Mouse (Mus musculus) olfactory bulb, adult 2 months (tissue): ENCODE results near the gene Jun.

Experiments
- CTCF ChIP-seq: fragments of 200-500 bp; IDR thresholded peaks from 2 replicates; pipeline ENCODE4 v1.5.1; 2012; ENCODE audit warnings: low read depth, mild to moderate bottlenecking, low read length, moderate library complexity; ENCODE audit not compliant: insufficient read depth
- POLR2A ChIP-seq: fragments of 200-500 bp; IDR thresholded peaks from 2 replicates; pipeline ENCODE4 v1.6.1; 2012; ENCODE audit warnings: mild to moderate bottlenecking, low read depth, low read length, moderate library complexity; ENCODE audit not compliant: insufficient read depth

GRCm38 (mm10) chr4:95075591-95076002, 23.6 kb upstream of the Jun start:
- TF ChIP-seq POLR2A (no peak), CTCF (no peak)
